Mouse (Mus musculus): Measurements from ENCODE around the gene Ccdc14. TPM values are rescaled to one million over a fixed set of nuclear protein-coding genes. Genes with fewer than 3 reads are reported as not detected.
A peak's percentile ranks its signal among the peaks of the same experiment; 100 is the strongest.

The Ccdc14 gene
- polyA plus RNA-seq, 1 experiment from 2014 or later = 8.1 TPM

GRCm38 (mm10) chr16:34738656-34739233 lies 48.3 kb downstream of the Ccdc14 start:
- Histone ChIP-seq H3K27me3 (ENCODE audit: insufficient read depth, poor library complexity, severe bottlenecking) (peaks cover 6% of the 10 kb centered on the region), H3K4me3 (no peak overlapping the region), H3K9me3 (no peaks in the 10 kb centered on the region), H3K27ac (no peak overlapping the region), H3K4me1 (replicated peaks) (no peaks in the 10 kb centered on the region), H3K36me3 (no peaks in the 10 kb centered on the region)
- 91% methylated on average over 4 of the region's 4 CpGs for WGBS
- DNase-seq (ENCODE audit: low spot score) = no peak

DNA sequence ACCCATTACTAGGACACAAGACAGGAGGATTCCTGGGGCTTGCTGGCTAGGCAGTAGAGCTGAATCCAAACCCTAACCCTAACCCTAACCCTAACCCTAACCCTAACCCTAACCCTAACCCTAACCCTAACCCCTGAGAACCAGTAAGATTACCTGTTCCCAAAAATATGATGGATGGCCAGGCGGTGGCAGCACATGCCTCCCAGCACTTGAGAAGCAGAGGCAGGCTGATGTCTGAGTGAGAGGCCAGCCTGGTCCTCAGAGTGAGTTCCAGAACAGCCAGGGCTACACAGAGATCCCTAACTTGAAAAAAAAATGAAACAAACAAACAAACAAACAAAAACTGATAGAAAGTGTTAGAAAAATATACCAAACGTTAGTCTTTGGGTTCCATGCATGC lies 52.5 kb downstream of the Ccdc14 start:
- WGBS = 54% methylated on average over 2 of the region's 2 CpGs
- no peaks in the 10 kb centered on the region for H3K36me3 ChIP-seq
- H3K27me3 ChIP-seq (ENCODE audit: insufficient read depth, poor library complexity, severe bottlenecking) = peaks cover 35% of the 10 kb centered on the region
- H3K4me1 ChIP-seq (replicated peaks) = peaks cover 25% of the 10 kb centered on the region
- no peak overlapping the region for H3K27ac ChIP-seq
- H3K9me3 ChIP-seq = no peaks in the 10 kb centered on the region
- no peak for DNase-seq (ENCODE audit: low spot score)
- H3K4me3 ChIP-seq = no peak overlapping the region

GRCm38 (mm10) chr16:34745065-34745585 lies 54.7 kb downstream of the Ccdc14 start, which contains the start of gene Mylk:
Gene Mylk (plus strand): TSS chr16:34745210.
- Histone ChIP-seq H3K27me3 (ENCODE audit: insufficient read depth, poor library complexity, severe bottlenecking) (peaks cover 35% of the 10 kb centered on the region), H3K4me1 (replicated peaks) (peaks cover 47% of the 10 kb centered on the region), H3K9me3 (no peaks in the 10 kb centered on the region), H3K36me3 (no peaks in the 10 kb centered on the region), H3K4me3 (peak within 1 kb of the TSS; percentile 61), H3K27ac (peak within 1 kb of the TSS; percentile 88)
- under 1% methylated on average over 48 of the region's 48 CpGs for WGBS
- DNase-seq (ENCODE audit: low spot score) = peak; percentile 90

GRCm38 (mm10) chr16:34748081-34748720 lies 57.8 kb downstream of the Ccdc14 start:
- Histone ChIP-seq H3K4me1 (replicated peaks) (peaks cover 56% of the 10 kb centered on the region), H3K4me3 (peak overlapping the region; percentile 34), H3K27me3 (ENCODE audit: insufficient read depth, poor library complexity, severe bottlenecking) (peaks cover 34% of the 10 kb centered on the region), H3K9me3 (no peaks in the 10 kb centered on the region), H3K27ac (peak overlapping the region; percentile 84), H3K36me3 (no peaks in the 10 kb centered on the region)
- peak; percentile 69 for DNase-seq (ENCODE audit: low spot score)
- WGBS = 13% methylated on average over 11 of the region's 11 CpGs

DNA sequence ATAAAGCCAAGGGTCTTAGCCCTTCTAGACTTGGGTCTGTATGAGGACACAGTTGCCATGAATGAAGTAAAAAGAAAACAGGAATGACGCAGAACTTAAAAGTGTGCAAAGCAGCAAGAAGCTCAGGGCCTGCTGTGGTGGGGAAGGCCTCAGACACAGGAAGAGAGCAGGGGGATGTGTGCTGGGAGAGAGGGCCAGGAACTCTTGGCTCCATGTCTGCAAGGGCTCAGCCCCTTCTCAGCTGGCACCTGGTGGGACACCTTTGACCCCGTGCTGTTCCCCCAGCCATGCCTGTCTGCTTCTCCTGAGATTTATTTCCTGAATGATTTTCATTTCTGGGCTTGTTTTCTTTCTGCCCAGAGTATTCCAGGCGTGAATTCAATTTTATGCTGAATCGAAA lies 59.1 kb downstream of the Ccdc14 start:
- Histone ChIP-seq H3K27me3 (ENCODE audit: insufficient read depth, poor library complexity, severe bottlenecking) (peaks cover 20% of the 10 kb centered on the region), H3K9me3 (no peaks in the 10 kb centered on the region), H3K4me1 (replicated peaks) (peaks cover 56% of the 10 kb centered on the region), H3K27ac (peak overlapping the region; percentile 31; the same call in 1 of the 2 replicates), H3K36me3 (no peaks in the 10 kb centered on the region), H3K4me3 (no peak overlapping the region)
- no peak for DNase-seq (ENCODE audit: low spot score)
- WGBS = 62% methylated on average over 4 of the region's 4 CpGs

DNA sequence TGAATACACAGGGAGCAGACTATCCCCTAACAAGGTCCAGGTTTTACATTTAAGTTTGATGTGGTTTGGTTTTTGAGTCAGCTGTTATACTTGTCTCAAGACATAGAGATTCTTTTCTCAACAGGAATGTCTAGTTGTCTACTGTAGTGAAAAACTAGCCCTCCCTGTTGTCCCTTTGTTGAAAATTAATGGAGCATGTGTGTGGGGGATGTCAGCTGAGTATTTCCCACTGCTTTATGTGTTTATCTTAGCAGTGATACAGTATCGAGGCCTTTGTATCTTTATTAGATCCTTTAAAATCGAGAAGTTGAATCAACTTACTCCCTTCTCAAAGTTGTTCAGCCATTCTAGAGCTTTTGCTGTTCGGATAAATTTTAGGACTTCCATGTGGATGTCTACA lies 61.6 kb downstream of the Ccdc14 start:
- Histone ChIP-seq H3K27me3 (ENCODE audit: insufficient read depth, poor library complexity, severe bottlenecking) (peaks cover 3% of the 10 kb centered on the region; the same call in 1 of the 2 replicates), H3K27ac (no peak overlapping the region), H3K4me3 (no peak overlapping the region), H3K9me3 (no peaks in the 10 kb centered on the region), H3K36me3 (no peaks in the 10 kb centered on the region), H3K4me1 (replicated peaks) (peaks cover 44% of the 10 kb centered on the region)
- 73% methylated on average over 3 of the region's 3 CpGs for WGBS
- DNase-seq (ENCODE audit: low spot score) = no peak

DNA sequence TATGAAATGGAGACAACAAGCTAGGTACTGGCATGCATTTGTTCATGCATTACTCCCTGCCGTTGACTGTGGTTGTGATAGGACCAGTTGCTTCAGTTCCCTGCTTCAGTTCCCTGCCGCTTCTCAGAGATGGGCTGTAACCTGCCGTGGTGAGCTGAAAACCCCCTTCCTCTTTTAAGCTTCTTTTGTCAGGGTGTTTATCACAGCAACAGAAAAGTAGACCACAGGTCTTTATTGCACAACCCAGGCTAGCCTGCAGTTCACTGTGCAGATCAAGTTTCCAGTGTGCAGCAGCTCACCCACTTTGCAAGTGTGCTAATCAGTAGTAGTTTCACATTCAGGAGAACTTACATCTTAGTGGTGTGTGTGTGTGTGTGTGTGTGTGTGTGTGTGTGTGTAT lies 62.6 kb downstream of the Ccdc14 start:
- no peaks in the 10 kb centered on the region for H3K9me3 ChIP-seq
- no peak for DNase-seq (ENCODE audit: low spot score)
- H3K36me3 ChIP-seq = no peaks in the 10 kb centered on the region
- H3K4me1 ChIP-seq (replicated peaks) = peaks cover 50% of the 10 kb centered on the region
- H3K4me3 ChIP-seq = no peak overlapping the region
- H3K27me3 ChIP-seq (ENCODE audit: insufficient read depth, poor library complexity, severe bottlenecking) = no peaks in the 10 kb centered on the region; the same call in 1 of the 2 replicates
- WGBS = 90% methylated on average over 3 of the region's 3 CpGs
- H3K27ac ChIP-seq = no peak overlapping the region

GRCm38 (mm10) chr16:34756991-34757390 lies 66.6 kb downstream of the Ccdc14 start:
- no peaks in the 10 kb centered on the region for H3K36me3 ChIP-seq
- no peak overlapping the region; the same call in 1 of the 2 replicates for H3K27ac ChIP-seq
- DNase-seq (ENCODE audit: low spot score) = no peak
- H3K4me1 ChIP-seq (replicated peaks) = peaks cover 24% of the 10 kb centered on the region
- no peaks in the 10 kb centered on the region; the same call in 1 of the 2 replicates for H3K27me3 ChIP-seq (ENCODE audit: insufficient read depth, poor library complexity, severe bottlenecking)
- no peaks in the 10 kb centered on the region for H3K9me3 ChIP-seq
- 78% methylated on average over 7 of the region's 7 CpGs for WGBS
- H3K4me3 ChIP-seq = no peak overlapping the region

DNA sequence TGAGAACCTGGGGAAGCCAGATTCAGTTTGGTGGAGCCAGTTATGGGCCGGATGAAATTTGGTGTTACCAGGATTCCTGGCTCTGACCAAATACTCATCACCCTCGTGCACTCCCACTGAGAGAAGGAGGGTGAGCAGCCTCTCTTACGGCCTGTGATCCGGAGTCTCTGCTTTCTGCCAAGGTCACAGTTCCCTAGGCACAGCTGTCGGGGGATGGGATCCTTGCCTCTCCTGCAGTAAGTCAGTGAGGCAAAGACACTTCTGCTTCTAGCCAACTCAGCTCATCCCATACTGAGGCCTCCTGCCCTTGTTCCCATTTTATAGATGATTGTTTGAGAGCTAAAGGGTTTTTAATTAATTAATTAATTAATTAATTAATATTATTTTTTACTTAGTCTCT lies 67.8 kb downstream of the Ccdc14 start:
- no peaks in the 10 kb centered on the region; the same call in 1 of the 2 replicates for H3K27me3 ChIP-seq (ENCODE audit: insufficient read depth, poor library complexity, severe bottlenecking)
- no peak overlapping the region for H3K4me3 ChIP-seq
- no peak overlapping the region for H3K27ac ChIP-seq
- H3K36me3 ChIP-seq = no peaks in the 10 kb centered on the region
- no peaks in the 10 kb centered on the region for H3K9me3 ChIP-seq
- WGBS = 51% methylated on average over 5 of the region's 5 CpGs
- peak; percentile 20 for DNase-seq (ENCODE audit: low spot score)
- peaks cover 23% of the 10 kb centered on the region for H3K4me1 ChIP-seq (replicated peaks)

GRCm38 (mm10) chr16:34763959-34764591 lies 73.7 kb downstream of the Ccdc14 start:
- H3K36me3 ChIP-seq = peaks cover 4% of the 10 kb centered on the region; the same call in 1 of the 2 replicates
- no peak overlapping the region for H3K4me3 ChIP-seq
- no peaks in the 10 kb centered on the region for H3K27me3 ChIP-seq (ENCODE audit: insufficient read depth, poor library complexity, severe bottlenecking)
- no peaks in the 10 kb centered on the region for H3K4me1 ChIP-seq (replicated peaks)
- DNase-seq (ENCODE audit: low spot score) = no peak
- H3K9me3 ChIP-seq = 0 out of 2 replicates have a peak, but pooled peaks cover 5% of the 10 kb centered on the region
- WGBS = 79% methylated on average over 9 of the region's 9 CpGs
- no peak overlapping the region for H3K27ac ChIP-seq

- Histone ChIP-seq H3K36me3 (peaks cover 4% of the 10 kb centered on the region; the same call in 1 of the 2 replicates), H3K4me3 (no peak overlapping the region), H3K27me3 (ENCODE audit: insufficient read depth, poor library complexity, severe bottlenecking) (no peaks in the 10 kb centered on the region), H3K4me1 (replicated peaks) (no peaks in the 10 kb centered on the region), H3K9me3 (0 out of 2 replicates have a peak, but pooled peaks cover 5% of the 10 kb centered on the region), H3K27ac (no peak overlapping the region)
- DNase-seq (ENCODE audit: low spot score) = no peak
- 93% methylated on average over 1 of the region's 1 CpGs for WGBS
Measured at GRCm38 (mm10) chr16:34765666-34766065, 75.2 kb downstream of the Ccdc14 start.

DNA sequence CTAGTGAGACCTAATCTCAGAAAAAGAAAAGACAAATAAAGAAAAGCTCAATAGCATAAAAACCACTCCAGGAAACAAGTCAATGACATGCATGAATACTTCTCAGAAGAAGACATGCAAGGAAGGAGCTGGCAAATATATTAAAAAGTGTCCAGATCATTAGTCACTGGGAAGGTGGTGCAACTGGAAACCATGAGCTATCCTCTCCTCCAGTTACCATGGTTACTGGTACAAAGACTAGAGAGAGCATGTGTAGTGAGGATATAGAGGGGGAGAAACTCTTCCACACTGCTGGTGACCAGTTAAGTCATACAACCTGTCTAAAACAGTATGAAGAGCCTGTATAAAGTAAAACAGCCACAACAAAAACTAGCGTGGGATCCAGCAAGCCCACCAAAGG lies 75.8 kb downstream of the Ccdc14 start:
- no peak for DNase-seq (ENCODE audit: low spot score)
- H3K27ac ChIP-seq = no peak overlapping the region
- WGBS = 94% methylated on average over 1 of the region's 1 CpGs
- H3K9me3 ChIP-seq = peaks cover 8% of the 10 kb centered on the region
- H3K4me1 ChIP-seq (replicated peaks) = no peaks in the 10 kb centered on the region
- peaks cover 4% of the 10 kb centered on the region; the same call in 1 of the 2 replicates for H3K36me3 ChIP-seq
- H3K4me3 ChIP-seq = no peak overlapping the region
- H3K27me3 ChIP-seq (ENCODE audit: insufficient read depth, poor library complexity, severe bottlenecking) = no peaks in the 10 kb centered on the region

DNA sequence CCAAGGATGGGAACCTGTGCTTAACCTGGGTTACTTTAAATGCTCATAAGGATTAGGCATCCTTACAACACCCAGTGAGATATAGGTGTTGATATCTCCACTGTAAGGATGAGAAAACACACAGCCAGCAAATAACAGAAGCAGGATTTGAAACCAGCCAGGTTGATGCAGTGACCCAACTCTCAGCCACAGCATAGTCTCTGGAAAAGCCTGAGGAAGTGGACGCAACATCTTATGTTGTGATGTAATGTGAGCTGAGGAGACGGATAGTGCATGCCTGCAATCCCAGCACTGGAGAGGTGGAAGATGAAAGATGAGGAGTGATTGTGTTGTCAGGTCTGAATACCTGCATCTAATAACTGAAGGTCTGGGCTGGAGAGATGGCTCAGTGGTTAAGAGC lies 77.0 kb downstream of the Ccdc14 start:
- Histone ChIP-seq H3K36me3 (peaks cover 8% of the 10 kb centered on the region), H3K4me1 (replicated peaks) (peaks cover 4% of the 10 kb centered on the region), H3K27ac (no peak overlapping the region), H3K27me3 (ENCODE audit: insufficient read depth, poor library complexity, severe bottlenecking) (no peaks in the 10 kb centered on the region), H3K4me3 (no peak overlapping the region), H3K9me3 (peaks cover 11% of the 10 kb centered on the region)
- WGBS = 95% methylated on average over 2 of the region's 2 CpGs
- no peak for DNase-seq (ENCODE audit: low spot score)

All from hindbrain, embryonic 10.5 days (tissue).